Mouse (Mus musculus): Measurements from ENCODE around the gene Rftn1.

- no peak for TF ChIP-seq CTCF (IDR thresholded peaks at IDR 0.05; ENCODE audit: control insufficient read depth, insufficient read depth, insufficient replicate concordance, low read depth, low read length)
- TF ChIP-seq POLR2A (IDR thresholded peaks at IDR 0.05; ENCODE audit: control insufficient read depth, low read depth, low read length) = no peak
Measured at GRCm38 (mm10) chr17:50094596-50094995, 95.9 kb downstream of the Rftn1 start.
